Mouse (Mus musculus): ENCODE results near the gene Nphp1. TPM values are rescaled to one million over a fixed set of nuclear protein-coding genes. Genes with fewer than 3 reads are reported as not detected.

The Nphp1 gene
- polyA plus RNA-seq, 1 experiment from 2014 or later: 7.7 TPM

DNA sequence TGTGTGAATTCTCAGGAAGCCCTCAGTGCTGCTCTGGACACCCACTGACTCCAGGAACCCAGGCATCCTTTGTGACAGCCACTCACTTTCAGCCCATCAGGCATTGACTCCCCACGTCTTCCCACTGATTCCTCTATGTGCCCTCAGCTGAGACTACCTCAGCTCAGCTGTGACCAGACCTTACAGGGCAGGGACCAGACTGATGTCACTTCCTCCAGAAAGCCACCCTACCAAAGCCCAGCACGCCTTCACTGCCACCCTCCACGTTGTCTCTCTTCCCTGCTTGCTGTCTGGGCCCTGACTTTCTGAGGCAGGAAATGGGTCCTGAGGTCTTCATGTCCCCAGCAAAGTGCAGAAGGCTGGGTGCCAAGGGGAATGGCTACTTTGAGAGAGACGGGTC lies 65.5 kb downstream of the Nphp1 start:
- H3K27me3 ChIP-seq: no peaks in the 10 kb centered on the region
- no peaks in the 10 kb centered on the region for H3K9me3 ChIP-seq (replicated peaks)
- DNase-seq (no peak), ATAC-seq (ENCODE audit: low read depth) (no peak)
- H3K36me3 ChIP-seq: no peaks in the 10 kb centered on the region
- no peak overlapping the region for H3K9ac ChIP-seq
- H3K4me2 ChIP-seq: no peak overlapping the region
- 28% methylated on average over 4 of the region's 4 CpGs for WGBS (ENCODE audit: insufficient replicate concordance)
- no peak overlapping the region for H3K27ac ChIP-seq
- no peak overlapping the region for H3K4me3 ChIP-seq (replicated peaks)
- 0 out of 2 replicates have a peak, but pooled peaks cover 2% of the 10 kb centered on the region for H3K4me1 ChIP-seq (replicated peaks)

DNA sequence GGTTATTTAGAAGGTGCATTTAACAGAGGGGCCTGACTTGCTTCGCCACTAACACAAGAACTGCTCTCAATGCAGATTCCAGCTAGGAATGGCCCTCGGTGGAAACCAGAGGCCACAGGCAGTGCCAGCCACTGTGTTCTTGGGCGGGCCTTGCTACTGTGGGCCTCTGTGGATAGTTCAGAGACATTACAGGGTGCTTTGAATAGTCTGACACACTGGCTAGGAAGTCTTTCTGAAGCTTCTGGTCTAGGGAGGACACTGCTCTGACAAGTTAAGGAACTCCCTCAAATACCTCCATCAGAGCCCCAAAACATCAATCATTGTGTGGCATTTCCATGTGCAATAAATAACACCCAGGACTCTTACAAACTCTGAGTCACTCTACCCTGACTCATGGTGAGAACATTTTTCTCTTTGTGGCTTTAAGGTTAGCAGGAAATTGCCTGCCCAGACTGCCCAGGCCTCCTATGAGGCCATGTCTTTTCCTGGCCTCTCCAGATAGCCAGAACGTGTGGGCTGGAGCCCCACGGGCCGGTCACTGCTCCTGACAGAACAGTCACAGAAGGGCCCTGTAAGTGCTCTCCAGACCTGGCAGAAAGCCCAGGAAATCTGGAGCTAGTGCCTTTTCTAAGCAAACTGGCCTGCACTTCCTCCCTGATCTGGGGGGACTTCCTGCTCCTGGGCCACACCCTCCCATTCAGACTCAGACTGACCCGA lies 66.4 kb downstream of the Nphp1 start:
- Histone ChIP-seq H3K36me3 (no peaks in the 10 kb centered on the region), H3K27ac (peak overlapping the region; percentile 43), H3K9ac (no peak overlapping the region), H3K4me1 (replicated peaks) (0 out of 2 replicates have a peak, but pooled peaks cover 2% of the 10 kb centered on the region), H3K27me3 (no peaks in the 10 kb centered on the region), H3K4me2 (no peak overlapping the region), H3K9me3 (replicated peaks) (no peaks in the 10 kb centered on the region), H3K4me3 (replicated peaks) (no peak overlapping the region)
- 32% methylated on average over 7 of the region's 7 CpGs for WGBS (ENCODE audit: insufficient replicate concordance)
- ATAC-seq (ENCODE audit: low read depth) (peak; percentile 36; the same call in 1 of the 2 replicates), DNase-seq (no peak)

DNA sequence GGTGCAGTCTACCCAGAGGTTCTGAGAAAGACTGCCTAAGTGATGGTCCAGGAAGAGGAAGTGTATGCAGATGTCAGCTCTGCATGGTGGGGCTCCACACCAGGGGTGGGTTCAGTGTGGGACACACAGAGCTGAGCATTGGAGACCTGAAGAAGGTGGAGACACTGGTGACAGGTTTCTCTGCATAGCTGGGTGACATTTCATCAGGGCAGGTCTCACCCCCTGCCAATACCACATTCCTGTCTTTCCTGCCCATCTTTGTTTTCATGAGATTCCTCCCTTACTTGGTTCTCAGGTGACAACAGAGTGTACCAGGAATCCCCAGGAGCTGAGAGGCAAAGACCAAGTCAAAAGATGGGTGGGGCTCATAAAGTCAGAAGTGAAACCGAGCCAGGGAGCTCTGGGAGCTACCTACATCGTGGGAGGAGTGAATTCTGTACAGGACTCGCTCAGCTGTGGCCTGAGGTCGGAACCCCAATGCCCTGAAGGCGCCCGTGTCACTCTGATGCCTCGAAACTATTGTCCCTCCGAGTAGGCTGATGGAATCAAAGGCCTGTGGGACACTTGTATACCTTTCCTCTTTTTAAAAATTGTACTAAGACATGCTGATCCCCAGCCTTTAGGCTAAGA lies 69.7 kb downstream of the Nphp1 start:
- no peak for DNase-seq
- WGBS (ENCODE audit: insufficient replicate concordance): 57% methylated on average over 8 of the region's 8 CpGs
- H3K4me1 ChIP-seq (replicated peaks): 0 out of 2 replicates have a peak, but pooled peaks cover 2% of the 10 kb centered on the region
- no peak overlapping the region for H3K4me2 ChIP-seq
- H3K27ac ChIP-seq: no peak overlapping the region
- no peaks in the 10 kb centered on the region for H3K36me3 ChIP-seq
- H3K4me3 ChIP-seq (replicated peaks): no peak overlapping the region
- no peak for ATAC-seq (ENCODE audit: low read depth)
- H3K9me3 ChIP-seq (replicated peaks): no peaks in the 10 kb centered on the region
- H3K27me3 ChIP-seq: no peaks in the 10 kb centered on the region
- H3K9ac ChIP-seq: no peak overlapping the region

DNA sequence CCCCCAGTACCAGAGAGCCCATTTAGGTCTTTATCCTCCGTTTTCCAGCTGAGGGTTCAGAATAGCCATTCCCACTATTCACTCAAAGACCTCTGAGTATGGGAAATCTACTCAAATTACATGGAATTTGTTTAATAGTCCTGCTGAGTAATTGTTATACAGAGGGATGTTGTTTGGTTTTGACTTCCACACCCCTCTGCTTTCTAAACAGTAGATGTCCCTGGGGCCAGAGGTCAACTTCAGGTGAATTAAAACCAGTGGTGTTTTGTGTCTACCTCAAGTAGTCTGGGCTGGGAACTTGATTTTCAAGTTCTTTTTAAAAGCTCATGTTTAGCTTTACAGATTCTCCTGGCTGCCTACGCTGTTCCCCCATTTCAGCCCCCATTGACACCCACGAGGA lies 74.0 kb downstream of the Nphp1 start:
- H3K4me1 ChIP-seq (replicated peaks): no peaks in the 10 kb centered on the region
- no peak overlapping the region for H3K9ac ChIP-seq
- H3K4me2 ChIP-seq: no peak overlapping the region
- H3K27me3 ChIP-seq: no peaks in the 10 kb centered on the region
- H3K4me3 ChIP-seq (replicated peaks): no peak overlapping the region
- ATAC-seq (ENCODE audit: low read depth): no peak
- H3K9me3 ChIP-seq (replicated peaks): no peaks in the 10 kb centered on the region
- H3K27ac ChIP-seq: no peak overlapping the region
- H3K36me3 ChIP-seq: no peaks in the 10 kb centered on the region
- no peak for DNase-seq
- WGBS (ENCODE audit: insufficient replicate concordance): 57% methylated on average over 3 of the region's 3 CpGs

DNA sequence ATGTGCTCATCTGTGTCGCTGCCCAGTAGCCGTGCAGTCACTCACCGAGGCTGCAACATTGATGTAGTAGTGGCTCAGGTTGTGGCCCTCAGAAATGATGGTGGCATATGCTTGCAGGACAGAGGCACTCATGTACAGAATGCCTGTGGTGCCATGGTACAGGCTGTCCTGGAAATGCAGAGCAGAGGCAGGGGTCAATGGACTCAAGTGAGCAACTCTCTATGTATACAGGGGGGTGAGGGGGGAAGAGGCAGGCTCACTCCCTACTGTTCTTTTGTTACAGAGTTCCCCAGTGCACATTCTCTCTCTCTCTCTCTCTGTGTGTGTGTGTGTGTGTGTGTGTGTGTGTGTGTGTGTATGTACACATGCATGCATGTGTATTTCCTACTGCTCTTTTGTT lies 79.9 kb downstream of the Nphp1 start:
- DNase-seq: no peak
- no peaks in the 10 kb centered on the region for H3K36me3 ChIP-seq
- H3K4me2 ChIP-seq: no peak overlapping the region
- ATAC-seq (ENCODE audit: low read depth): no peak
- H3K4me1 ChIP-seq (replicated peaks): no peaks in the 10 kb centered on the region
- H3K9me3 ChIP-seq (replicated peaks): no peaks in the 10 kb centered on the region
- H3K4me3 ChIP-seq (replicated peaks): no peak overlapping the region
- H3K9ac ChIP-seq: no peak overlapping the region
- WGBS (ENCODE audit: insufficient replicate concordance): 70% methylated on average over 3 of the region's 3 CpGs
- no peak overlapping the region for H3K27ac ChIP-seq
- H3K27me3 ChIP-seq: no peaks in the 10 kb centered on the region

DNA sequence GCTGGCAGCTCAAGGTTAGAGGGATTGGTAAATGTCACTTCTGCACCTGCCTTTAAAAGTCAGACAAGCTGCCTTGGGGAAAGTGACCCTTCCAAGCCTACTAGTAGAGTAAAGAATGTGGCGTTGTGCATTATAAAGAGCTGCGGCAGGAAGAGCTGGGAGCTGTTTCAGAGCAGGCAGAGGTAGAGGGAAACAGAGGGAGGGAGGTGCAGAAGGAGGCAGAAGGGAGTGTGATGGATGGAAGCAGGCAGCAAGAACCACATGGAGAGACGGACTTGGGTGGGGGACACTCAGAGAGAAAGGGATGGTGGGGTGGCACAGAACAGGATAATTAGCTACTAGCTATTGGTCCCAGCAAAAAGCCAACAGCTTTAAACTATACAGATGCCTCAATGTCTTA lies 80.6 kb downstream of the Nphp1 start:
- H3K9ac ChIP-seq: no peak overlapping the region
- no peaks in the 10 kb centered on the region for H3K36me3 ChIP-seq
- WGBS (ENCODE audit: insufficient replicate concordance): 62% methylated on average over 3 of the region's 3 CpGs
- H3K27ac ChIP-seq: no peak overlapping the region
- no peak overlapping the region for H3K4me2 ChIP-seq
- ATAC-seq (ENCODE audit: low read depth): no peak
- no peaks in the 10 kb centered on the region for H3K4me1 ChIP-seq (replicated peaks)
- no peak for DNase-seq
- H3K4me3 ChIP-seq (replicated peaks): no peak overlapping the region
- H3K27me3 ChIP-seq: no peaks in the 10 kb centered on the region
- H3K9me3 ChIP-seq (replicated peaks): no peaks in the 10 kb centered on the region

DNA sequence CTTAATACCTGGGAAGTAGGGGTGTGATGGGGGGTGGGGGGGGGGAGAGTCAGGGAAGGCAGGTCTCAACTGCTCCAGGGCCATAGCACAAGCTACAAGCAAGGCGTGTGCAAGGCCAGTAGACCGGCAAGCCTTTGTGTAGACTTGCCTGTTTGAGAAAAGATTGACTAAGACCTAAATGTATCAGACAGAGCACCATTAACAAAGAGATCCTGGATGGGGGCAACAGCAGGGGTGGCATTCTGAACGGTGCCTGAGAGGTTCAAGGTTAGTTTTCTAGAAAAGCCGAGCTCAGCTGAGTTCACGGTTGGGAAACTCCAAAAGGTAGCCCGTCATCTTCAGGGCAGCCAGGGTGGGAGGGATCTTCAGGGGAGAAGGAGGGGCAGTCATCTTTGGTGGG lies 83.4 kb downstream of the Nphp1 start:
- no peak overlapping the region for H3K4me2 ChIP-seq
- H3K27me3 ChIP-seq: no peaks in the 10 kb centered on the region
- no peak overlapping the region for H3K4me3 ChIP-seq (replicated peaks)
- H3K9ac ChIP-seq: no peak overlapping the region
- no peaks in the 10 kb centered on the region for H3K9me3 ChIP-seq (replicated peaks)
- H3K4me1 ChIP-seq (replicated peaks): no peaks in the 10 kb centered on the region
- WGBS (ENCODE audit: insufficient replicate concordance): 76% methylated on average over 6 of the region's 6 CpGs
- ATAC-seq (ENCODE audit: low read depth) (no peak), DNase-seq (no peak)
- H3K27ac ChIP-seq: no peak overlapping the region
- no peaks in the 10 kb centered on the region for H3K36me3 ChIP-seq

Other genes with a start within 250 kb of the Nphp1 start
- gene Prom2, start 247.4 kb downstream of the Nphp1 start, polyA plus RNA-seq (2015; fragmentation: Nextera tagmentation; extraction: Ambion mirVana): 0.03 TPM in 1 of 2 replicates, not detected in the other
- gene Zfp661, start 201.8 kb downstream of the Nphp1 start, polyA plus RNA-seq (2015; fragmentation: Nextera tagmentation; extraction: Ambion mirVana): 1.2 and 1.6 TPM in 2 replicates
- gene Mrps5, start 201.7 kb downstream of the Nphp1 start, polyA plus RNA-seq (2015; fragmentation: Nextera tagmentation; extraction: Ambion mirVana): 124 and 127 TPM in 2 replicates
- 0.03 and 0.05 TPM in 2 replicates for gene Mal, start 132.2 kb downstream of the Nphp1 start, polyA plus RNA-seq (2015; fragmentation: Nextera tagmentation; extraction: Ambion mirVana)
- gene Mall, start 59.0 kb downstream of the Nphp1 start, polyA plus RNA-seq (2015; fragmentation: Nextera tagmentation; extraction: Ambion mirVana): 0.06 and 0.12 TPM in 2 replicates
- 27.1 and 27.3 TPM in 2 replicates for gene Mtln, start 3.6 kb upstream of the Nphp1 start, polyA plus RNA-seq (2015; fragmentation: Nextera tagmentation; extraction: Ambion mirVana)
- 35.4 and 47.9 TPM in 2 replicates for gene Bub1, start 43.0 kb upstream of the Nphp1 start, polyA plus RNA-seq (2015; fragmentation: Nextera tagmentation; extraction: Ambion mirVana)
- not detected in 2 replicates for gene Acoxl, start 50.0 kb upstream of the Nphp1 start, polyA plus RNA-seq (2015; fragmentation: Nextera tagmentation; extraction: Ambion mirVana)

Measured in liver, embryonic 13.5 days (tissue).